In genomic region chr3:97824011-97824711, GRCm38 (mm10) we compare ENCODE assay signal across 8 mouse cellular contexts.
DNase-seq lines count a peak whose midpoint lies in the region; ATAC-seq and TF ChIP-seq lines count a peak whose summit lies in the region.

No protein-coding gene starts in this region.

- DNase-seq in frontal cortex, adult 2 months (ENCODE audit: extremely low spot score in 1 of 2, low spot score in 1 of 2): no peak
- DNase-seq in gastrocnemius, adult 18-20 months (ENCODE audit: low spot score): peak; percentile 82
- no peak for DNase-seq in liver, adult 2 months (ENCODE audit: extremely low read depth, low read depth, low spot score)
- DNase-seq in thymus, postnatal 4 days: peak; percentile 15
- no peak for DNase-seq in cerebellum, postnatal 36 days

- peaks cover 37% of the 10 kb centered on the region for H3K27me3 ChIP-seq in hindbrain, embryonic 13.5 days
- no peaks in the 10 kb centered on the region for H3K27me3 ChIP-seq in liver, adult 2 months (ENCODE audit: control insufficient read depth, insufficient read depth, low read length)

- H3K36me3 ChIP-seq in hindbrain, embryonic 13.5 days: no peaks in the 10 kb centered on the region
- H3K36me3 ChIP-seq in liver, adult 2 months (ENCODE audit: control insufficient read depth, insufficient read depth, low read length): no peaks in the 10 kb centered on the region

- under 1% methylated on average over 28 of the region's 29 CpGs for WGBS in hindbrain, embryonic 13.5 days
- WGBS in liver, adult 2 months: 56% methylated on average over 28 of the region's 29 CpGs

- H3K79me2 ChIP-seq in liver, adult 2 months (ENCODE audit: control insufficient read depth, insufficient read depth, low read length): peaks cover 16% of the 10 kb centered on the region; the same call in 1 of the 2 replicates

- H3K4me3 ChIP-seq in hindbrain, embryonic 13.5 days: peak overlapping the region; percentile 40
- H3K4me3 ChIP-seq in liver, adult 2 months (ENCODE audit: insufficient read depth, low read depth, low read length): peak overlapping the region; percentile 40; the same call in 1 of the 2 replicates

- H3K9ac ChIP-seq in hindbrain, embryonic 13.5 days: peak overlapping the region; percentile 65
- H3K9ac ChIP-seq in liver, adult 2 months (ENCODE audit: low read depth, low read length): no peak overlapping the region

- TF ChIP-seq POLR2A in liver, adult 2 months (IDR thresholded peaks at IDR 0.05; ENCODE audit: extremely low read depth, insufficient read depth, low read length): no peak

- TF ChIP-seq CTCF in liver, adult 2 months (IDR thresholded peaks at IDR 0.05; ENCODE audit: low read depth, low read length): no peak

- H3K9me3 ChIP-seq in hindbrain, embryonic 13.5 days: no peaks in the 10 kb centered on the region

- no peak overlapping the region for H3K27ac ChIP-seq in hindbrain, embryonic 13.5 days
- H3K27ac ChIP-seq in liver, adult 2 months (replicated peaks; ENCODE audit: insufficient read depth, low read depth, low read length): no peak overlapping the region

- ATAC-seq in frontal cortex, adult (ENCODE audit: low TSS enrichment): peak; percentile 26
- peak; percentile 52 for ATAC-seq in hindbrain, embryonic 13.5 days (ENCODE audit: low FRiP score)
- peak; percentile 93 for ATAC-seq in monocyte, adult 5-6 weeks (replicated peaks; ENCODE audit: insufficient number of reproducible peaks, low FRiP score, low TSS enrichment, poor library complexity, severe bottlenecking)

- peaks cover 19% of the 10 kb centered on the region for H3K4me1 ChIP-seq in hindbrain, embryonic 13.5 days (replicated peaks)
- 0 out of 2 replicates have a peak, but pooled peaks cover 4% of the 10 kb centered on the region for H3K4me1 ChIP-seq in liver, adult 2 months (ENCODE audit: control insufficient read depth, insufficient read depth, low read length)

- H3K4me2 ChIP-seq in hindbrain, embryonic 13.5 days: peak overlapping the region; percentile 69

Comparison
In these comparisons a context has a peak if more than half of its experiments do, and no peak if none do; other contexts are left out.
1. ATAC-seq: peak in every context shown above with its lines; median percentile 93 in monocyte, adult 5-6 weeks; 52 in hindbrain, embryonic 13.5 days; 26 in frontal cortex, adult.
2. DNase-seq: peak in gastrocnemius, adult 18-20 months (single experiment) and thymus, postnatal 4 days (single experiment); none in frontal cortex, adult 2 months (0 of 2), liver, adult 2 months (single experiment) and cerebellum, postnatal 36 days (0 of 2).